Mouse (Mus musculus): Measurements from ENCODE around the gene Aftph. TPM values are rescaled to one million over a fixed set of nuclear protein-coding genes. Genes with fewer than 3 reads are reported as not detected.

Gene Aftph
- polyA plus RNA-seq (2012; ENCODE audit: low replicate concordance): 11.1 and 11.6 TPM in 2 replicates

DNA sequence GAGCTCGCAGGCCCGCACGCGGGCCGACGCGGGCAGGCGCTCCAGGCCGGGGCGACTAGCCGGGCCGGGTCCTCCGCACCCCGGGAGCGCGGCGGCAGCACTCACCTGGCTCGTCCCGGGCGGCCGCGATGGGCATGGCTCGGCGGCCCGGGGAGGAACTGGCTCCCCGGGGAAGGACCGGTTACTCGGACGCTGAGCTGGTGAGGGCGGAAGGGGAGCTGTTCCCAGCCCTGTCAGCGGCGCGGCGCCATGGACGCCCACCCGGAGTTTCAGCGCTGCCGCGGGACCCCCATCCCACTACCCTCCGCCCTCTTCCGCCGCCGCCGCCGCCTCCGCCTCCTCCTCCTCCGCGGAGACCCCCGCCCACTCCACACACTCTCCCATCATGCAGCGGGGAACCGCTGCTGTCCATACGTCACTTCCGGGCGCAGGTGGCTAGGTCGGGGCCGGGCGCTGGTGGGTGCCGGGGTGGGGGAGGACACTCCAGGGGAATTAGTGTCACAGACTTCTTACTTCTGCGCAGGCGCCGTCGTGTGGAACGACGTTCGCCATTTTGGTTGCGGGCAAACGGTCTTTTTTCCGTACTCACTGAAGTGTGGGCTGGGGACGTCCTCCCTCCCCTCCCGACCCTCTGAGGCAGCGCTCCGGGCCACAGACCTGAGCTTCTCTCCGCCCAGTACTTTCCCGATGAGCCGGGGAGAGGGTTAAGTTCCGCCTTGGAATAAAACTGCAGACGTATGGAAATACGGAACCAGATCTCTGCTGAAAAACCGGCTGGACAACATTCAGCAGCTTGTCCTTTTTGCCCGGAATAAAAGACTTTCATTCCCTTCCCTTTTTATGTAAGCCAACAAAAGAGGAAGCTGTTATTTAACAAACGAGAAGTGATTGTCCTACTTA lies at the start of gene Aftph:
Gene Aftph (minus strand): TSS at position 389 of the 900 bp plus-strand sequence.

Other genes with a start within 250 kb of the Aftph start
- gene Sertad2, start 198.3 kb downstream of the Aftph start, polyA plus RNA-seq (2012; ENCODE audit: low replicate concordance): 53.8 and 104 TPM in 2 replicates
- gene Lgalsl, start 89.5 kb upstream of the Aftph start, polyA plus RNA-seq (2012; ENCODE audit: low replicate concordance): 0.46 TPM in 1 of 2 replicates, not detected in the other

All from leukemia stem cell, adult 10-12 weeks (primary cell).